Mouse (Mus musculus): ENCODE data around the gene Cd300lb. TPM values are rescaled to one million over a fixed set of nuclear protein-coding genes. Genes with fewer than 3 reads are reported as not detected.

The Cd300lb gene
- polyA plus RNA-seq, 1 experiment = not detected

DNA sequence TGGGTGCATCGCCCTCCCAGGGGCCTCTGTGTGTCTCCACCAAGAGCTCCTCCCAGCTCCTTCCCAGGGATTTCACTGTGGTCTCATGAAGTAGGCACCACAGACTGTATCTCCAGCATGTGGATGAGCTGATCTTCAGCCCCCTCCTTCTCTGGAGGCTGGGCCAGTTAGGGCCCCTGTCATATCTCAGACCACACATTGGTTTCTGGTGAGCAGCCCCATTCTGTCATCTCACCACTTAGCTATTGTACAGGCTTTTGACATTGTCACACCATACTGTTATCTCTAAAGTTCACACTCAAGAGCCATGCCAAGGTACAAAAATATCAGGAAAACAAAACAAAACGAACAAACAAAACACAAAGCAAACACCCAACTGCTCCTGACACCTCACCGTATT is 38.1 kb downstream of the Cd300lb start:
- no peaks in the 10 kb centered on the region for H3K9me3 ChIP-seq (ENCODE audit: control insufficient read depth, low read length)

DNA sequence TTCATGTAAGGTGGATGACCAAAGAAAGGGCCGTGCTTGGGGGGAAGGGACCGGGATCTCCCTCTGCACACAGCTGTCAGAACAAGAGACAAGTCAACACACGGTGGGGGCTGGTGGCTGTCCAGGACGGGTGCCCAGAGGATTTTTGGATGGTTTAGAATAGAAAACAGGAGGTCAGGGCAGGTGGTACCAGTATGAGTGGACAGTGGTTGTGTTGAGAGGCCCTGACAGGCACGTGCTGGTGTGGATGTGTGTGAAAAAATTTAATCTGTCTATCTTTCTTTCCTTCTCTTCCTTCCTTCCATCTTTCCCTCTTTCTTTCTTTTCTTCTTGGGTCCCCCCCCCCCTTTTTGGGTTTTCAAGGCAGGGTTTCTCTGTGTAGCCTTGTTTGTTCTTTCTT is 43.6 kb downstream of the Cd300lb start:
- Histone ChIP-seq H3K27me3 (ENCODE audit: control insufficient read depth) (no peaks in the 10 kb centered on the region; the same call in none of the 2 replicates), H3K4me3 (replicated peaks) (no peak overlapping the region), H3K4me1 (ENCODE audit: control insufficient read depth) (peaks cover 8% of the 10 kb centered on the region), H3K9me3 (ENCODE audit: control insufficient read depth, low read length) (no peaks in the 10 kb centered on the region), H3K36me3 (ENCODE audit: control insufficient read depth) (no peaks in the 10 kb centered on the region)
- no peak for TF ChIP-seq TAL1 (IDR thresholded peaks at IDR 0.05; ENCODE audit: low read length)
- no peak for TF ChIP-seq GATA1 (IDR thresholded peaks at IDR 0.05; ENCODE audit: low read length)

More for the DNA sequence above, 38.1 kb downstream of the Cd300lb start:
- no peaks in the 10 kb centered on the region for H3K36me3 ChIP-seq (ENCODE audit: control insufficient read depth)
- peaks cover 21% of the 10 kb centered on the region for H3K4me1 ChIP-seq (ENCODE audit: control insufficient read depth)
- H3K27me3 ChIP-seq (ENCODE audit: control insufficient read depth) = no peaks in the 10 kb centered on the region
- no peak for TF ChIP-seq TAL1 (IDR thresholded peaks at IDR 0.05; ENCODE audit: low read length)
- no peak for TF ChIP-seq GATA1 (IDR thresholded peaks at IDR 0.05; ENCODE audit: low read length)
- no peak overlapping the region for H3K4me3 ChIP-seq (replicated peaks)

DNA sequence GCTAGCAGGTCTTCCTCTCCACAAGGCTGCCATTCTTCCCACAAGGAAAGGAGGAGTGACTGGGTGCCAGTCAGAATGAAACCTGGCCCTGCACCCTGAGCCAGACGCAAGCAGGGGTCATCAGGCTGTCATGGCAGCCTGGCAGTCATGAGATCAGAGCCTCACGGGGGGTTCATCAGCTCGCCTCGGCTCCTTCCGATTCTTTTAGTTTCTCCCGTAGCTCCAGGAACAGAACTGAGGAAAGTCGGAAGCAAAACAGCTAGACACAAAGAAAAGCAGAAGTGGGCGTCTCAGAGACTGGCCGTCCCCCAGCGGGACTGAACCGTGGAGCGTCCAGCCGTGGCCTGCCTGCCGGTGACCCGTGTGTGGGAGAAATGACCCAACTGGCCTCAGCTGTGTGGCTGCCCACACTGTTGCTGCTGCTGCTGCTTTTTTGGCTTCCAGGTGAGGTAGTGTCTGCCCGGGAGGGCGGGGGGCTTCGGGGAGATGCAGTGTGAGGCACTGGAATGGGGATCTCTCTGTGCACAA is 44.1 kb downstream of the Cd300lb start, which contains the start of gene Cd300a:
TSS of gene Cd300a (plus strand) at position 51 of the 528 bp plus-strand sequence.
- Histone ChIP-seq H3K4me1 (ENCODE audit: control insufficient read depth) (peaks cover 3% of the 10 kb centered on the region; the same call in 1 of the 2 replicates), H3K9me3 (ENCODE audit: control insufficient read depth, low read length) (no peaks in the 10 kb centered on the region), H3K36me3 (ENCODE audit: control insufficient read depth) (no peaks in the 10 kb centered on the region), H3K4me3 (replicated peaks) (no peak within 1 kb of the TSS), H3K27me3 (ENCODE audit: control insufficient read depth) (no peaks in the 10 kb centered on the region; the same call in none of the 2 replicates)
- TF ChIP-seq TAL1 (IDR thresholded peaks at IDR 0.05; ENCODE audit: low read length) (no peak), GATA1 (IDR thresholded peaks at IDR 0.05; ENCODE audit: low read length) (no peak)

DNA sequence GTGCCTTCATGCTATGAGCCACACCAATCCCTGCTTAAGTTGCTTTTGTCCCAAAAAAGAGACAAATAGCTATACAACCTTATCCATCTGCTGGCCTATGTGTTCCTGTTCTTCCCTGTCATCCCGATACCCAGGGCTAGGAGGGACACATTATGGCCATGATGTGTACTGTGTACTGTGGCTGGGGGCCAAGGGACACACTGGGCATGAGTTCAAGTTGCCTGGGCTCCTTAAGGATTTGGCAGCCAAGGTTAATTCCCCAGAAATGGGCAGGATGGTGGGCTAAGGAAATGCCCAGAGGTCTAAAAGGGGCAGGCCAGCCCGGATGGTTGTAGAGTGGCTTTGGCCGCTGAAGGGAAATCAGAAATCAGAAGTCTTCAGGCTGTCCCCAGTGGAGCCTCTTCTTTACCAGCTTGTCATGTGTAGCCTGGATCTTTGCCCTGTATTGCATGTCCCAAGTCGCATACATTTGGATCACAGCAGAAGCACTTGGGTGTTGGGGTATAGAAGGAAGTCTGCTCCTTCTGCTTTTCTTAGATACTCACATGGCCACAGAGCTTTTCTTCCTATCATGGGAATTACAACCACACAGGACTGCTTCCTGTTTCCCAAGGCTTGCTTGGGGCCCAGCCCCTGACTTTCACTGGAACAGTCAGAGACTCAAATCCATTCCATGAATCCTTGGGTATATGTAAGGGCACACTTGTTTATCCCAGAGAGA is 49.6 kb downstream of the Cd300lb start:
- Histone ChIP-seq H3K4me1 (ENCODE audit: control insufficient read depth) (no peaks in the 10 kb centered on the region), H3K9me3 (ENCODE audit: control insufficient read depth, low read length) (no peaks in the 10 kb centered on the region), H3K27me3 (ENCODE audit: control insufficient read depth) (no peaks in the 10 kb centered on the region; the same call in none of the 2 replicates), H3K36me3 (ENCODE audit: control insufficient read depth) (no peaks in the 10 kb centered on the region), H3K4me3 (replicated peaks) (no peak overlapping the region)
- TF ChIP-seq GATA1 (IDR thresholded peaks at IDR 0.05; ENCODE audit: low read length) = no peak

DNA sequence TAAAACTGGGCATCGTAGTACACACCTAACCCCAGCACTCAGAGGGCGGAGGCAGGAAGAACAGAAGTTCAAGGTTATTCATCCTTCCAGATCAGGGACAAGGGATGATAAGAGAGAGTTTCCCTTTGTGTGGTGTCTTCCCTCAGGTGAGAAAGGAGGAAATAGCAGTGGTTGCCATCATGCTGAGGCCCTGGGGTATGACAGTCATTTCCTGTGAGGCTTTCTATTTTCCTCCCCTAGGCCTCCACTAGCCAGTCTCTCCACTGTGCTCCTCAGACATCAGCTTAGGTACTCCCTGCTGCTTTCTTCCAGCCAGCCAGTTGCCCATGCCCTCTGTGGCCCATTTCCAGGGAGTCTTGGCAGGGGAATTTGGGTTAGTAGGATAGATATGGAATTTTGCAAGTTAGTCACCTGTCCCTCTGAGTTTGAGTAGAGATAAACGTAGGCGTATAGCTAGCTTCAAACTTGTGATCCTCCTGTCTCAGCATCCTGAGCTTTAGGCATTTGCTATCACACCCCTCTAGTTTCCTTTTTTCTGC is 50.9 kb downstream of the Cd300lb start:
- Histone ChIP-seq H3K36me3 (ENCODE audit: control insufficient read depth) (no peaks in the 10 kb centered on the region), H3K9me3 (ENCODE audit: control insufficient read depth, low read length) (no peaks in the 10 kb centered on the region), H3K4me3 (replicated peaks) (no peak overlapping the region), H3K27me3 (ENCODE audit: control insufficient read depth) (no peaks in the 10 kb centered on the region; the same call in none of the 2 replicates), H3K4me1 (ENCODE audit: control insufficient read depth) (no peaks in the 10 kb centered on the region)
- no peak for TF ChIP-seq TAL1 (IDR thresholded peaks at IDR 0.05; ENCODE audit: low read length)
- no peak for TF ChIP-seq GATA1 (IDR thresholded peaks at IDR 0.05; ENCODE audit: low read length)

DNA sequence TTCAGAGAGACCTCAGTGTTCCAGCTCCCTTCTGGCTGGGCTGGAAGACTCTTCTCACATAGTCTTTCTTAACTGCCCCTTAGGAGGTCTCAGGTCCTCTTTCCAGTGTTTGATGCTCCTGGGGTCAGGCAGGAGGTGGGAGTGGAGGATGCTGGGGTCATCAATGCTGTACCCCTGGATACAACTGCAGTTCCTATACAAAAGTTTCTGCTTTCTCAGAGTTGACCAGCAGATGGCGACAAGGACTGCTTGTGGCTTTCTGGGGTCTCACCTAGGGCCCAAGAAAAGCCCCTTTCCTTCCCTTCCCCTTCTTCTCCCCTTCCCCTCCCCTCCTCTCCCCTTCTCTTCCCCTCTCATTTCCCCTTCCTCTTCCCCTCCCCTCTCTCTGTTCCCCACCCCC is 53.6 kb downstream of the Cd300lb start:
- no peak for TF ChIP-seq GATA1 (IDR thresholded peaks at IDR 0.05; ENCODE audit: low read length)
- TF ChIP-seq TAL1 (IDR thresholded peaks at IDR 0.05; ENCODE audit: low read length) = no peak
- Histone ChIP-seq H3K36me3 (ENCODE audit: control insufficient read depth) (no peaks in the 10 kb centered on the region), H3K27me3 (ENCODE audit: control insufficient read depth) (no peaks in the 10 kb centered on the region), H3K9me3 (ENCODE audit: control insufficient read depth, low read length) (no peaks in the 10 kb centered on the region), H3K4me3 (replicated peaks) (no peak overlapping the region), H3K4me1 (ENCODE audit: control insufficient read depth) (no peaks in the 10 kb centered on the region; the same call in 1 of the 2 replicates)

DNA sequence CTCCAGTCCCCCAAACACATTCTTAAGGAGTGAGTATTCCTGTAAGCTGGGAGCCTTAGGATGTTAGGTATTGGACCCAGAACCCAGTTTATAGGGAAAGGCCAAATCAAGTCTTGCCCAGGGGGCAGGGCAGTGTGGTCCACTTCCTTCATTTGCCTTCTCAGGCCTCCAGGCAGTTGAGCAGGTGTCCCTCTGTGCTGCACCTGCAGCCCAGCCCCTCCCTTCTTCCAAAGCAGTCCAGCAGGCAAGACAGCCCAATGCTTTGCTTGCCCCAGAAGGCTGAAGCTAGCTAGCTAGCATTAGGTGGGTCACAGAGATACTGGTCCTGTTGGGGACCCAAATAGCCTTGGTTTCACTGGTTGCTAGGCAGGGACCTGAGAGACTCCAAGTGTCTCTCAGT is 54.0 kb downstream of the Cd300lb start:
- TF ChIP-seq TAL1 (IDR thresholded peaks at IDR 0.05; ENCODE audit: low read length) (no peak), GATA1 (IDR thresholded peaks at IDR 0.05; ENCODE audit: low read length) (no peak)

DNA sequence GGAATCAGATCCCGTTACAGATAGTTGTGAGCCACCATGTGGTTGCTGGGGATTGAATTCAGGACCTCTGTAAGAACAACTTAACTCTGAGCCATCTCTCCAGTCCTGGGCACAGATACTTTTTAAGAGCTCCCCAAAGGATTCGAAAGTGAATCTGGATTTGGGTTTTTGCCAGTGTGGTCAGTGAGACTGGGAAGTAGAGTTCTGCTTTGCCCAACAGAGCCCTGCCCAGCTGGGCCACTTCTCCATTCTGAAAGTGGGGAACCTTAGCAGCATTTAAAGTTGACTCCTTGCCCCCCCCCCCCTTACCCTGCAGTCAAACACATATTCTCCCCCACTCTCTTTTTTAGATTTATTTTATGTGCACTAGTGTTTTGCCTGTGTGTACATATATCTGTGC is 54.5 kb downstream of the Cd300lb start:
- H3K4me1 ChIP-seq (ENCODE audit: control insufficient read depth) = no peaks in the 10 kb centered on the region; the same call in 1 of the 2 replicates
- no peaks in the 10 kb centered on the region for H3K36me3 ChIP-seq (ENCODE audit: control insufficient read depth)
- no peak for TF ChIP-seq GATA1 (IDR thresholded peaks at IDR 0.05; ENCODE audit: low read length)
- no peak for TF ChIP-seq TAL1 (IDR thresholded peaks at IDR 0.05; ENCODE audit: low read length)
- no peaks in the 10 kb centered on the region for H3K27me3 ChIP-seq (ENCODE audit: control insufficient read depth)
- no peaks in the 10 kb centered on the region for H3K9me3 ChIP-seq (ENCODE audit: control insufficient read depth, low read length)
- H3K4me3 ChIP-seq (replicated peaks) = no peak overlapping the region

More for the DNA sequence above, 54.0 kb downstream of the Cd300lb start:
- no peaks in the 10 kb centered on the region for H3K27me3 ChIP-seq (ENCODE audit: control insufficient read depth)
- H3K4me1 ChIP-seq (ENCODE audit: control insufficient read depth) = no peaks in the 10 kb centered on the region; the same call in 1 of the 2 replicates
- no peaks in the 10 kb centered on the region for H3K9me3 ChIP-seq (ENCODE audit: control insufficient read depth, low read length)
- no peak overlapping the region for H3K4me3 ChIP-seq (replicated peaks)
- no peaks in the 10 kb centered on the region for H3K36me3 ChIP-seq (ENCODE audit: control insufficient read depth)

DNA sequence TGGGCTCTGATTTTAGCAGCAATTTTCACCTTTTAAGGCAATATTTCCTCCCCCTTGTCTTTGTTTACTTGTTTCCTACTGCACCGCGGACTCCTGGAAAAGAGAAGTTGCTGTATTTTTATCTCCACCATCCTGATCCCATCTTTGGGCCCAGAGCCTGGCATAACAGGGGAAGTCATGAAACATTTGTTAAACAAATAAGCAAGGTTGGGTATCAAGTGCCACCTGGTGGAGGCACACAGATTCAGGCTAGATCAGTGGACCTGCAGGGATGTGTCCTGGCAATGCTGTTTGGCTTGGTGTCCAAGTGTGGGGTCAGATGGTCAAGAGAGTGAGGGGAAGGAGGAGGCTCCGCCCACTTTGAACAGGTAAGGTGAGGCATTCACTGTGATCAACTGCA is 57.0 kb downstream of the Cd300lb start:
- Histone ChIP-seq H3K4me1 (ENCODE audit: control insufficient read depth) (peaks cover 6% of the 10 kb centered on the region), H3K4me3 (replicated peaks) (no peak overlapping the region), H3K36me3 (ENCODE audit: control insufficient read depth) (no peaks in the 10 kb centered on the region; the same call in 1 of the 2 replicates), H3K9me3 (ENCODE audit: control insufficient read depth, low read length) (no peaks in the 10 kb centered on the region), H3K27me3 (ENCODE audit: control insufficient read depth) (no peaks in the 10 kb centered on the region)
- TF ChIP-seq GATA1 (IDR thresholded peaks at IDR 0.05; ENCODE audit: low read length) = no peak
- no peak for TF ChIP-seq TAL1 (IDR thresholded peaks at IDR 0.05; ENCODE audit: low read length)
